Mouse (Mus musculus): ENCODE measurements at regions not wholly inside any gene's neighbourhood (a gene's known extent, or its start where the extent isn't known, plus 50 kb on each side); places are given as distances from the start of the nearest gene placed in this dataset.

DNA sequence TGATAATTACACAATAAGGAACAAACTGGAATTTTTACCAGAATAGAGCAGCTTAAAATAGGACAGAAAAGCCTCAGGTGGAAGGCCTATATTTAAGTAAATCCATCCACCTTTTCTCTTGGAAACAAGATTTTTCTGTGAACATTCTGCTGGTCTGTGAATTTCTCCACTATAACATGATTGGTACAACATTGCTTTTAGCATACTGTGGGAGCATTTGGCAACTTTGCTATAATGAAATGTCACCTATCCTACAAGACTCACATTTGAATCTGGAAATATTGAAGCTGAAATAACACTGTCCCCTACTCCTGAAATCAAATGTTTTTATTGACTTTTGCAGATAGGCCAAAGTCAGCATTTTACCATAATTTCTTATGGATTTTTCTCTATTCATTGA lies 607.0 kb upstream of the Steap1 start:
- no peak for ATAC-seq (ENCODE audit: low read depth)
- Histone ChIP-seq H3K9ac (ENCODE audit: low read depth, low read length) (no peak overlapping the region), H3K4me3 (ENCODE audit: low read depth, low read length) (no peak overlapping the region), H3K4me2 (ENCODE audit: low read depth, low read length) (no peak overlapping the region), H3K4me1 (ENCODE audit: control insufficient read depth, insufficient read depth, low read length) (no peaks in the 10 kb centered on the region), H3K27me3 (replicated peaks; ENCODE audit: control insufficient read depth, insufficient read depth, low read length) (no peaks in the 10 kb centered on the region), H3K36me3 (ENCODE audit: control insufficient read depth, insufficient read depth, low read length) (no peaks in the 10 kb centered on the region), H3K9me3 (ENCODE audit: control insufficient read depth, low read length) (peaks cover 10% of the 10 kb centered on the region), H3K27ac (replicated peaks; ENCODE audit: low read depth, low read length) (no peak overlapping the region)
- no peak for DNase-seq (ENCODE audit: low spot score)

DNA sequence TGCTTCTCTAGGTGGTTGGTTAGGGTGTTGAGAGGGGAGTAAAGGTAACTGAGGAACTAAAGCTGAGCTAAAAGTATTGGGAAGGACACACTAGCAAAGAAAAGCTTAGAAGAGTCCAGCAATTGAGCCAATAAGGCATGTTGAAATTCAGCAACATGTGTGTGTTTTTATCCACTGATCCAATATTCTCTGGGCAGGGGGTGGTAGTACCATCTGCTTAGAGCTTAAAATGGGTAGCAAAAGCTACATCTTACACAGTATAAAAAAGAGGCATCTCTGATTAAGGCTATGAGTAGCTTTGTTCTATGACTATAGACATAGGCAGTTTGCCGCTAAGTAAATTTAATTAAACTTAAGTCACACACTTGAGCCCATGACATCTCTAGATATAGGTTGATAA lies 598.2 kb upstream of the Steap1 start:
- Histone ChIP-seq H3K27ac (replicated peaks; ENCODE audit: low read depth, low read length) (no peak overlapping the region), H3K36me3 (ENCODE audit: control insufficient read depth, insufficient read depth, low read length) (no peaks in the 10 kb centered on the region), H3K9ac (ENCODE audit: low read depth, low read length) (no peak overlapping the region), H3K4me2 (ENCODE audit: low read depth, low read length) (no peak overlapping the region), H3K4me1 (ENCODE audit: control insufficient read depth, insufficient read depth, low read length) (no peaks in the 10 kb centered on the region), H3K4me3 (ENCODE audit: low read depth, low read length) (no peak overlapping the region), H3K9me3 (ENCODE audit: control insufficient read depth, low read length) (no peaks in the 10 kb centered on the region), H3K27me3 (replicated peaks; ENCODE audit: control insufficient read depth, insufficient read depth, low read length) (no peaks in the 10 kb centered on the region)
- DNase-seq (ENCODE audit: low spot score), result no peak
- 90% methylated on average over 1 of the region's 1 CpGs for WGBS
- no peak for ATAC-seq (ENCODE audit: low read depth)

DNA sequence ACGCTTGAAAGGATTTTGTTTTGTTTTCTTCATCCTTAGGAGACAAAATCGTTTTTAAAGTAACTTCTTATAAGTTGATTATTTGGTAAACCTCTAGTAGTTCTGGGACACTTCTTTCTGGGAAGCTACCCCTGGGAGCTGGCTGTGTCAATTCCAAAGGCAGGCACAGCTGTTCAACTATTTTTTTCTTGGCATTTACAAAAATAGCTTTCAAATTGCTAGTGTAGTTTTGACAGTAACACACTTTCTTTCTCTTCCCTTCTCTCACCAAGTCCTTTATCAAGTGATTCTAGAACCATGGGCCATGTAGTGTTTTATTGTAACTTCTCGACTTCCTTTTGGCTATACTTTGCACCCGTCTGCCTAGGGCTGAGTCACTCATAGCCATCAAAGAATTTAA lies 595.6 kb upstream of the Steap1 start:
- DNase-seq (ENCODE audit: low spot score) (no peak), ATAC-seq (ENCODE audit: low read depth) (no peak)
- H3K4me2 ChIP-seq (ENCODE audit: low read depth, low read length), result no peak overlapping the region
- no peak overlapping the region for H3K27ac ChIP-seq (replicated peaks; ENCODE audit: low read depth, low read length)
- WGBS, result 69% methylated on average over 4 of the region's 4 CpGs
- no peaks in the 10 kb centered on the region for H3K27me3 ChIP-seq (replicated peaks; ENCODE audit: control insufficient read depth, insufficient read depth, low read length)
- no peak overlapping the region for H3K9ac ChIP-seq (ENCODE audit: low read depth, low read length)
- H3K9me3 ChIP-seq (ENCODE audit: control insufficient read depth, low read length), result no peaks in the 10 kb centered on the region
- H3K4me3 ChIP-seq (ENCODE audit: low read depth, low read length), result no peak overlapping the region
- H3K4me1 ChIP-seq (ENCODE audit: control insufficient read depth, insufficient read depth, low read length), result no peaks in the 10 kb centered on the region
- no peaks in the 10 kb centered on the region for H3K36me3 ChIP-seq (ENCODE audit: control insufficient read depth, insufficient read depth, low read length)

DNA sequence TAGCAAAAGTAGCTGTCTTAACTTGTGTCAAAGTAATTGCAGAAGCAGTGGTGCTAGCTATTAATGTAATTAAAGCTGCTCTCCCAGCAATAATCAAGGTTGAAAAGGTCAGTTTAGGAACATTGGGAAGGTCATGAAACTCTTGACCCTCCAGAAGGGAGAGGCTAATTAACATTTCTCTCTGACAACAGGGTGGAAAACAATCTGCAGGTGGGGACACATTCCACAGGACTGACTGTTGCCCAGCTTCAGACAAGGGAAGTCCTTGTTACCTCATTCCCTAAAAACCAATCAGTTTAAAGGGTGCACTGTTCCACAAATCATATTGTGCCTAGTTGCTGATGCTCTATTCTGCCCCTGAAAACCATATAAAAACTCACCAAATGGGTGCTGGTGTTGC lies 580.5 kb upstream of the Steap1 start:
- DNase-seq (ENCODE audit: low spot score), result no peak
- Histone ChIP-seq H3K9ac (ENCODE audit: low read depth, low read length) (no peak overlapping the region), H3K4me3 (ENCODE audit: low read depth, low read length) (no peak overlapping the region), H3K36me3 (ENCODE audit: control insufficient read depth, insufficient read depth, low read length) (no peaks in the 10 kb centered on the region), H3K4me2 (ENCODE audit: low read depth, low read length) (no peak overlapping the region), H3K4me1 (ENCODE audit: control insufficient read depth, insufficient read depth, low read length) (no peaks in the 10 kb centered on the region), H3K27me3 (replicated peaks; ENCODE audit: control insufficient read depth, insufficient read depth, low read length) (no peaks in the 10 kb centered on the region), H3K27ac (replicated peaks; ENCODE audit: low read depth, low read length) (no peak overlapping the region), H3K9me3 (ENCODE audit: control insufficient read depth, low read length) (no peaks in the 10 kb centered on the region)
- no peak for ATAC-seq (ENCODE audit: low read depth)

DNA sequence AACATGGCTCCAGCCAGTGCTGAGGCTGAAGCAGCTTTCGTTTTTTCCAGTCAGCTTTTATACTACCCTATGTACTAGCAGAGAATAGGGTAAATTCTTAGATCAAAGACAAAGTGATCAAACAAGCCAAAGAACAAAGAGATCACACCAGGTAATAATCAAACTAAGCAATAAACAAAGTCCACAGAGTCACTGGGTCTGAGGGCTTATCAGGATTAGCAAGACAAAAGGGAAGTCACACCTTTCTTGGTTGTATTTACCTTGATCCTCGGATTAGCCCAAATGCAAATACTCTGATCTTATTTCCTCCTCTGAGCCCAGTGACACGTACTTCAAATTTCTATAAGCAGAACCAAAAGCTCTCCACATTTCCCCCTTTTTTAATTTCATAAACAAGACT lies 579.4 kb upstream of the Steap1 start:
- no peaks in the 10 kb centered on the region for H3K4me1 ChIP-seq (ENCODE audit: control insufficient read depth, insufficient read depth, low read length)
- 25% methylated on average over 3 of the region's 3 CpGs for WGBS
- ATAC-seq (ENCODE audit: low read depth) (no peak), DNase-seq (ENCODE audit: low spot score) (no peak)
- no peaks in the 10 kb centered on the region for H3K36me3 ChIP-seq (ENCODE audit: control insufficient read depth, insufficient read depth, low read length)
- no peak overlapping the region for H3K9ac ChIP-seq (ENCODE audit: low read depth, low read length)
- no peaks in the 10 kb centered on the region for H3K27me3 ChIP-seq (replicated peaks; ENCODE audit: control insufficient read depth, insufficient read depth, low read length)
- H3K27ac ChIP-seq (replicated peaks; ENCODE audit: low read depth, low read length), result no peak overlapping the region
- H3K4me2 ChIP-seq (ENCODE audit: low read depth, low read length), result no peak overlapping the region
- no peak overlapping the region for H3K4me3 ChIP-seq (ENCODE audit: low read depth, low read length)
- no peaks in the 10 kb centered on the region for H3K9me3 ChIP-seq (ENCODE audit: control insufficient read depth, low read length)

DNA sequence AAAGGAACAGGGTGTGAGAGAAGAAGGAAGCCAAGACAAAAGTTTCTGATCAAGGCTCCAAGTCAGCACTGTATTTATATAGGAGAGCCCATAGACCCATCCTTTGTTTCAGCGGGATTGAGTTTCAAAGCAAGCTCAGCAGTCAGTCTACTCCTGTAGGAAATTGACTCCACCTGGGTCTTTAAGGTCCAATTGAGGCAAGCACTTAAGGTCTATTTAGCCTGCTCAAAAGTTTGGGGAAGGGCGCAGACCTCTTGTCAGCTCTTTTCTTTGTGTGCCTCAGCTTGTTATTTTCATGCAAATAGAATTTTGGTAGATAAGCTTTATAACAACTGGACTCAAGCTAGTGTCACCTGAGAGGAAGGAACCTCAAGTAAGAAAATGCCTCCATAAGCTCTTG lies 549.4 kb upstream of the Steap1 start:
- WGBS, result 81% methylated on average over 2 of the region's 2 CpGs
- Histone ChIP-seq H3K27ac (replicated peaks; ENCODE audit: low read depth, low read length) (no peak overlapping the region), H3K27me3 (replicated peaks; ENCODE audit: control insufficient read depth, insufficient read depth, low read length) (no peaks in the 10 kb centered on the region), H3K9ac (ENCODE audit: low read depth, low read length) (no peak overlapping the region), H3K9me3 (ENCODE audit: control insufficient read depth, low read length) (no peaks in the 10 kb centered on the region), H3K4me3 (ENCODE audit: low read depth, low read length) (no peak overlapping the region), H3K4me2 (ENCODE audit: low read depth, low read length) (no peak overlapping the region), H3K36me3 (ENCODE audit: control insufficient read depth, insufficient read depth, low read length) (no peaks in the 10 kb centered on the region), H3K4me1 (ENCODE audit: control insufficient read depth, insufficient read depth, low read length) (no peaks in the 10 kb centered on the region)
- ATAC-seq (ENCODE audit: low read depth) (no peak), DNase-seq (ENCODE audit: low spot score) (no peak)

DNA sequence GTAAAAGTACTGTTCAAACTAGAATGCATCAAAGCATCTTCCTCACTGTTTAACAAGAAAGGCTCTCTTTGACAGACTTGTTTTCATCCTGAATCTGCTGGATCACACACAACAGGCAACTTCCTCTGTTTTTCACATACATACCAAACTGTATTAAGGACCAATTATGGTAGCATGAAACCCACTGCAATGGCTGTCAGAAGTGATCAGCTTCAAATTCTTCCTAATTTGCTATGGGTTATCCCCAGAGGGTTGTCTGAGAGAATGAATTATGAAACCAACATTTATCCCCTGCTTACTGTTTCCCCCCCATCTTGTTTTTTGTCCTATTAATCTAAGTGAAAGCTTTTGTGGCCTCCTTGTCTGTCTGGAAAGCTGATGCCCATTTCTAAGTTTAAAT lies 545.2 kb upstream of the Steap1 start:
- peak; percentile 68; the same call in 1 of the 2 replicates for ATAC-seq (ENCODE audit: low read depth)
- Histone ChIP-seq H3K4me1 (ENCODE audit: control insufficient read depth, insufficient read depth, low read length) (no peaks in the 10 kb centered on the region), H3K9me3 (ENCODE audit: control insufficient read depth, low read length) (no peaks in the 10 kb centered on the region), H3K4me2 (ENCODE audit: low read depth, low read length) (no peak overlapping the region), H3K9ac (ENCODE audit: low read depth, low read length) (no peak overlapping the region), H3K36me3 (ENCODE audit: control insufficient read depth, insufficient read depth, low read length) (no peaks in the 10 kb centered on the region), H3K4me3 (ENCODE audit: low read depth, low read length) (no peak overlapping the region), H3K27me3 (replicated peaks; ENCODE audit: control insufficient read depth, insufficient read depth, low read length) (no peaks in the 10 kb centered on the region), H3K27ac (replicated peaks; ENCODE audit: low read depth, low read length) (no peak overlapping the region)
- peak; percentile 51 for DNase-seq (ENCODE audit: low spot score)

DNA sequence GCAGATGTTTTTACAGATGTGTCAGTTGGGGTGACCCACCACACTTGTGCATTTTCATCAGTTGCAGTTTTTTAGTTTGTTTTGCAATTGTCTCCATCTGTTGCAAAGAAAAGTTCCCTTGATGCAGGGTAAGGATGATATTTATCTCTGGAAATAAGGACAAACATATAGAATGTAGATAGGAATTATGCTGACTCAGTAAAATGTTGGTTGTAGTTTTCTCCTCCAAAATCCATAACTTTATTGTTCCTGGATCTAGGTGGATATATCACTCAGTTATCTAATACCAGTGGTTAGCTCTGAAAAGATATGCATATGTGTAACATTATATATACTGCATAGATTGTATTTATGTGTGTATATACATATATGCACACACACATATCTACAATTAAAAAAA lies 502.1 kb upstream of the Steap1 start:
- no peak for ATAC-seq (ENCODE audit: low read depth)
- Histone ChIP-seq H3K27ac (replicated peaks; ENCODE audit: low read depth, low read length) (no peak overlapping the region), H3K4me2 (ENCODE audit: low read depth, low read length) (no peak overlapping the region), H3K4me1 (ENCODE audit: control insufficient read depth, insufficient read depth, low read length) (no peaks in the 10 kb centered on the region), H3K9me3 (ENCODE audit: control insufficient read depth, low read length) (no peaks in the 10 kb centered on the region), H3K4me3 (ENCODE audit: low read depth, low read length) (no peak overlapping the region), H3K9ac (ENCODE audit: low read depth, low read length) (no peak overlapping the region), H3K27me3 (replicated peaks; ENCODE audit: control insufficient read depth, insufficient read depth, low read length) (no peaks in the 10 kb centered on the region), H3K36me3 (ENCODE audit: control insufficient read depth, insufficient read depth, low read length) (no peaks in the 10 kb centered on the region)
- no peak for DNase-seq (ENCODE audit: low spot score)

Measured in embryonic facial prominence, embryonic 14.5 days (tissue).